Mouse (Mus musculus) retina, embryonic 14.5 days (tissue): ENCODE measurements at regions not wholly inside any gene's neighbourhood (a gene's known extent, or its start where the extent isn't known, plus 50 kb on each side); places are given as distances from the start of the nearest gene placed in this dataset.

ENCODE experiments used
- DNase-seq: peaks from one replicate; pipeline ENCODE4 v3.0.0-alpha.2; 2015; ENCODE audit warnings: low spot score

DNA sequence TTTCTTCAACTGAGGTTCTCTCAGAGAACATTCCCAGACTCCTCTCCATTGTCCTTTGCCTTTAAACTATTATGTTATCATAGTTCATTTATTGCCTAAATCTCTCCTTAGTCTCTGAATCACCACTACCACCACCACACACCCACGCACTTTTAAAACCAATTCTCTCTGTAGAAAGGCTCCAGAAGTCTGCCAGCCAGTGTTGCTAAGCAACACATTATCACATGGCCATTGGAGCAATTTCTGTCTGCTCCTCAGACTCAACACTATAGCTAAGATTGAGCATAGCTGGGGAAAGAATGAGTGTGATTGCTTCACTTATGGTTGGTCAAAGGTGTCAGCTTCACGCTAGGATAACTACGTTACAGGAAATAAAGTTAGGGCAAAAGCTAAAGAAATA, 59.3 kb downstream of the Trap1a start:
- peak; percentile 27 for DNase-seq

- peak; percentile 73 for DNase-seq
Measured at GRCm38 (mm10) chrX:139416701-139417100, 63.5 kb upstream of the D330045A20Rik start.

GRCm38 (mm10) chrX:139419867-139420266, 60.3 kb upstream of the D330045A20Rik start:
- no peak for DNase-seq

- peak; percentile 5 for DNase-seq
Measured at GRCm38 (mm10) chrX:139424307-139424706, 55.9 kb upstream of the D330045A20Rik start.
